Mouse (Mus musculus): ENCODE measurements at regions not wholly inside any gene's neighbourhood (a gene's known extent, or its start where the extent isn't known, plus 50 kb on each side); places are given as distances from the start of the nearest gene placed in this dataset.
A peak's percentile ranks its signal among the peaks of the same experiment; 100 is the strongest.

GRCm38 (mm10) chr1:168012611-168013010 lies 323.6 kb downstream of the Lmx1a start:
- H3K4me1 ChIP-seq (replicated peaks; ENCODE audit: insufficient read depth, low read length): no peaks in the 10 kb centered on the region
- H3K36me3 ChIP-seq (ENCODE audit: insufficient read depth, low read length): no peaks in the 10 kb centered on the region
- no peak overlapping the region for H3K4me3 ChIP-seq (replicated peaks; ENCODE audit: low read depth, low read length)
- no peak for TF ChIP-seq CTCF (IDR thresholded peaks at IDR 0.05; ENCODE audit: low read depth)
- H3K9me3 ChIP-seq (replicated peaks; ENCODE audit: low read length): no peaks in the 10 kb centered on the region
- no peak for ATAC-seq (replicated peaks; ENCODE audit: low FRiP score, low read depth)
- DNase-seq (ENCODE audit: low spot score): peak; percentile 1
- H3K27ac ChIP-seq: no peak overlapping the region
- no peak overlapping the region for H3K4me2 ChIP-seq (ENCODE audit: low read length)
- WGBS: 67% methylated on average over 5 of the region's 5 CpGs
- H3K9ac ChIP-seq (ENCODE audit: low read depth, low read length): no peak overlapping the region
- no peaks in the 10 kb centered on the region for H3K27me3 ChIP-seq (ENCODE audit: insufficient read depth, low read length)

- TF ChIP-seq CTCF (IDR thresholded peaks at IDR 0.05; ENCODE audit: low read depth): no peak
- 78% methylated on average over 5 of the region's 5 CpGs for WGBS
- Histone ChIP-seq H3K36me3 (ENCODE audit: insufficient read depth, low read length) (no peaks in the 10 kb centered on the region), H3K9me3 (replicated peaks; ENCODE audit: low read length) (no peaks in the 10 kb centered on the region), H3K4me3 (replicated peaks; ENCODE audit: low read depth, low read length) (no peak overlapping the region), H3K27ac (no peak overlapping the region), H3K9ac (ENCODE audit: low read depth, low read length) (no peak overlapping the region), H3K27me3 (ENCODE audit: insufficient read depth, low read length) (no peaks in the 10 kb centered on the region), H3K4me2 (ENCODE audit: low read length) (no peak overlapping the region), H3K4me1 (replicated peaks; ENCODE audit: insufficient read depth, low read length) (no peaks in the 10 kb centered on the region)
- no peak for ATAC-seq (replicated peaks; ENCODE audit: low FRiP score, low read depth)
- DNase-seq (ENCODE audit: low spot score): no peak
Measured at GRCm38 (mm10) chr1:168016375-168016890, 327.4 kb downstream of the Lmx1a start.

GRCm38 (mm10) chr1:168026481-168026880 lies 337.4 kb downstream of the Lmx1a start:
- Histone ChIP-seq H3K9me3 (replicated peaks; ENCODE audit: low read length) (no peaks in the 10 kb centered on the region), H3K9ac (ENCODE audit: low read depth, low read length) (no peak overlapping the region), H3K4me2 (ENCODE audit: low read length) (no peak overlapping the region), H3K27ac (no peak overlapping the region), H3K4me1 (replicated peaks; ENCODE audit: insufficient read depth, low read length) (no peaks in the 10 kb centered on the region), H3K4me3 (replicated peaks; ENCODE audit: low read depth, low read length) (no peak overlapping the region), H3K27me3 (ENCODE audit: insufficient read depth, low read length) (no peaks in the 10 kb centered on the region), H3K36me3 (ENCODE audit: insufficient read depth, low read length) (no peaks in the 10 kb centered on the region)
- WGBS: 47% methylated on average over 3 of the region's 3 CpGs
- DNase-seq (ENCODE audit: low spot score) (peak; percentile 13), ATAC-seq (replicated peaks; ENCODE audit: low FRiP score, low read depth) (peak; percentile 79; the same call in 1 of the 2 replicates)
- no peak for TF ChIP-seq CTCF (IDR thresholded peaks at IDR 0.05; ENCODE audit: low read depth)

- Histone ChIP-seq H3K27me3 (ENCODE audit: insufficient read depth, low read length) (no peaks in the 10 kb centered on the region), H3K4me2 (ENCODE audit: low read length) (no peak overlapping the region), H3K27ac (no peak overlapping the region), H3K9me3 (replicated peaks; ENCODE audit: low read length) (no peaks in the 10 kb centered on the region), H3K4me1 (replicated peaks; ENCODE audit: insufficient read depth, low read length) (no peaks in the 10 kb centered on the region), H3K36me3 (ENCODE audit: insufficient read depth, low read length) (no peaks in the 10 kb centered on the region), H3K4me3 (replicated peaks; ENCODE audit: low read depth, low read length) (no peak overlapping the region), H3K9ac (ENCODE audit: low read depth, low read length) (no peak overlapping the region)
- no peak for TF ChIP-seq CTCF (IDR thresholded peaks at IDR 0.05; ENCODE audit: low read depth)
- DNase-seq (ENCODE audit: low spot score): no peak
- no peak for ATAC-seq (replicated peaks; ENCODE audit: low FRiP score, low read depth)
- WGBS: 64% methylated on average over 10 of the region's 10 CpGs
Measured at GRCm38 (mm10) chr1:168044765-168045164, 355.7 kb downstream of the Lmx1a start.

GRCm38 (mm10) chr1:168046347-168046746 lies 357.3 kb downstream of the Lmx1a start:
- Histone ChIP-seq H3K4me3 (replicated peaks; ENCODE audit: low read depth, low read length) (no peak overlapping the region), H3K36me3 (ENCODE audit: insufficient read depth, low read length) (no peaks in the 10 kb centered on the region), H3K9me3 (replicated peaks; ENCODE audit: low read length) (no peaks in the 10 kb centered on the region), H3K4me2 (ENCODE audit: low read length) (no peak overlapping the region), H3K27ac (no peak overlapping the region), H3K9ac (ENCODE audit: low read depth, low read length) (no peak overlapping the region), H3K4me1 (replicated peaks; ENCODE audit: insufficient read depth, low read length) (no peaks in the 10 kb centered on the region), H3K27me3 (ENCODE audit: insufficient read depth, low read length) (no peaks in the 10 kb centered on the region)
- TF ChIP-seq CTCF (IDR thresholded peaks at IDR 0.05; ENCODE audit: low read depth): no peak
- ATAC-seq (replicated peaks; ENCODE audit: low FRiP score, low read depth) (no peak), DNase-seq (ENCODE audit: low spot score) (no peak)
- WGBS: 76% methylated on average over 7 of the region's 7 CpGs

- Histone ChIP-seq H3K4me2 (ENCODE audit: low read length) (no peak overlapping the region), H3K4me3 (replicated peaks; ENCODE audit: low read depth, low read length) (no peak overlapping the region), H3K27ac (no peak overlapping the region), H3K36me3 (ENCODE audit: insufficient read depth, low read length) (no peaks in the 10 kb centered on the region), H3K27me3 (ENCODE audit: insufficient read depth, low read length) (no peaks in the 10 kb centered on the region), H3K4me1 (replicated peaks; ENCODE audit: insufficient read depth, low read length) (no peaks in the 10 kb centered on the region), H3K9ac (ENCODE audit: low read depth, low read length) (no peak overlapping the region), H3K9me3 (replicated peaks; ENCODE audit: low read length) (no peaks in the 10 kb centered on the region)
- ATAC-seq (replicated peaks; ENCODE audit: low FRiP score, low read depth) (no peak), DNase-seq (ENCODE audit: low spot score) (no peak)
- WGBS: 94% methylated on average over 1 of the region's 1 CpGs
- no peak for TF ChIP-seq CTCF (IDR thresholded peaks at IDR 0.05; ENCODE audit: low read depth)
Measured at GRCm38 (mm10) chr1:168046749-168047148, 357.7 kb downstream of the Lmx1a start.

GRCm38 (mm10) chr1:168049965-168050364 lies 360.9 kb downstream of the Lmx1a start:
- H3K4me3 ChIP-seq (replicated peaks; ENCODE audit: low read depth, low read length): no peak overlapping the region
- no peaks in the 10 kb centered on the region for H3K4me1 ChIP-seq (replicated peaks; ENCODE audit: insufficient read depth, low read length)
- TF ChIP-seq CTCF (IDR thresholded peaks at IDR 0.05; ENCODE audit: low read depth): no peak
- H3K9me3 ChIP-seq (replicated peaks; ENCODE audit: low read length): no peaks in the 10 kb centered on the region
- no peaks in the 10 kb centered on the region for H3K27me3 ChIP-seq (ENCODE audit: insufficient read depth, low read length)
- H3K27ac ChIP-seq: no peak overlapping the region
- no peak overlapping the region for H3K9ac ChIP-seq (ENCODE audit: low read depth, low read length)
- ATAC-seq (replicated peaks; ENCODE audit: low FRiP score, low read depth): no peak
- WGBS: 78% methylated on average over 3 of the region's 3 CpGs
- no peak for DNase-seq (ENCODE audit: low spot score)
- H3K36me3 ChIP-seq (ENCODE audit: insufficient read depth, low read length): no peaks in the 10 kb centered on the region
- no peak overlapping the region for H3K4me2 ChIP-seq (ENCODE audit: low read length)
